Mouse (Mus musculus) midbrain, embryonic 15.5 days (tissue): Measurements from ENCODE around the gene Coq7. TPM values are rescaled to one million over a fixed set of nuclear protein-coding genes. Genes with fewer than 3 reads are reported as not detected.

Experiments used
- ATAC-seq: fragments of 200-750 bp; cut with Nextera tagmentation; replicated peaks from 2 replicates; pipeline ENCODE4 v1.8.0; 2017; ENCODE audit warnings: moderate TSS enrichment
- H3K27ac ChIP-seq: fragments of 300-500 bp; sonication (generic); 2 replicates; pipeline ENCODE4 v1.5.1; 2015; ENCODE audit warnings: mild to moderate bottlenecking, inconsistent platforms
- H3K27me3 ChIP-seq: fragments of 300-500 bp; sonication (generic); replicated peaks from 2 replicates; pipeline ENCODE4 v1.6.1; 2015; ENCODE audit warnings: inconsistent platforms
- H3K36me3 ChIP-seq: fragments of 300-500 bp; sonication (generic); replicated peaks from 2 replicates; pipeline ENCODE4 v1.6.1; 2015; ENCODE audit warnings: inconsistent platforms
- H3K4me1 ChIP-seq: fragments of 300-500 bp; sonication (generic); 2 replicates; pipeline ENCODE4 v1.6.1; 2015; ENCODE audit warnings: inconsistent platforms
- H3K4me2 ChIP-seq: fragments of 300-500 bp; sonication (generic); 2 replicates; pipeline ENCODE4 v1.6.1; 2015; ENCODE audit warnings: inconsistent platforms, mild to moderate bottlenecking, moderate library complexity
- H3K4me3 ChIP-seq: fragments of 300-500 bp; sonication (generic); 2 replicates; pipeline ENCODE4 v1.5.1; 2015; ENCODE audit warnings: mild to moderate bottlenecking, inconsistent platforms
- H3K9ac ChIP-seq: fragments of 300-500 bp; sonication (generic); 2 replicates; pipeline ENCODE4 v1.6.1; 2015; ENCODE audit warnings: mild to moderate bottlenecking, inconsistent platforms
- H3K9me3 ChIP-seq: fragments of 300-500 bp; sonication (generic); 2 replicates; pipeline ENCODE4 v1.6.1; 2016; ENCODE audit warnings: inconsistent platforms
- WGBS: fragments of 180-500 bp; shearing (Covaris S2); methylation state at CpG from one replicate; pipeline ENCODE4 v1.1.7; 2015; ENCODE audit warnings: mixed read lengths; 5-methylcytosine and 5-hydroxymethylcytosine counted together
- polyA plus RNA-seq: library from polyadenylated mRNA; unstranded; fragments of >200 nt; fragmentation: Nextera tagmentation; extraction: Ambion mirVana; gene quantifications from 2 replicates; pipeline ENCODE4 v1.2.1, GENCODE M21; 2015

Gene Coq7
- polyA plus RNA-seq: 85.8 and 88.2 TPM in 2 replicates

DNA sequence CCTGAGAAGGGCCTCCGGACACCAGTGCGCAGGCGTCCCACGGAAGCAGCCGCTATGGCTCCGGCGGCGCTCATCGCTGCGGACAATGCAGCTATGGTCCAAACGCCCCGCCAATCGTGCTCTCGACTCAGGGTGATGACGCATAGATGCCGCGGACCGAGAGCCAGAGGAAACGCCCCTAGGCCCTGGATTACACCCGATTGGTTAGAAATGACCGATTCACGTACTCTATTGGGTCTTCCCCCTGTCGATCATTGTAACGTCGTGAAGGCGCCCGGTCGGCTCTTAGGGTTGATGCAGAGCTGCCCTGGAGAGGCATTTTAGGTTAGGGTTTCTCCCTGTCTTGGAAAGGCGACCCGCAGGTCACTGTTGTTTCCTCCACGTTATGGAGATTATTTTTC, at the start of gene Coq7:
Gene Coq7, minus strand, starts transcription at position 179 of the 401 bp plus-strand sequence.
- Histone ChIP-seq H3K9me3 (no peaks in the 10 kb centered on the region), H3K9ac (peak within 1 kb of the TSS; percentile 68), H3K27ac (peak within 1 kb of the TSS; percentile 98), H3K36me3 (no peaks in the 10 kb centered on the region), H3K4me2 (peak within 1 kb of the TSS; percentile 66), H3K27me3 (no peaks in the 10 kb centered on the region), H3K4me3 (peak within 1 kb of the TSS; percentile 58), H3K4me1 (peaks cover 12% of the 10 kb centered on the region)
- WGBS: under 1% methylated on average over 31 of the region's 31 CpGs
- peak; percentile 100 for ATAC-seq

DNA sequence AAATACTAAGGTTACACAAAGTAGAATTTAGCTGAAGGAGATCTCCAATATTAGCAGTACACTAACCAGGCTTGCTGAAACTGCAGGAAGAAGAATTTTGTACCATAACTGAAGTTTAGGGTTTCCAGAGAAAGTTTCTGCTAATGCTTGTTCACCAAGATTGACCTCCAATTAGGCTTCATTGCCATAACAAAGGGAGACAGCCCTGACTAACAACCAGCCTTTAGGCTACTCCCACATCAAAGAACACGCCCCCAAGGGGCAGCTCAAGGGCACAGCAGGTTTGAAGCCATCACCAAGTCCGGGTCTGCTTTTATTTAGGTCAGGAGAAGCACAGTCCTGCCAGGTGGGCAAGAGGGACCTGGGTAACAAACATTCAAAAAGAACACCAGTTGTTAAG, 46.8 kb upstream of the Coq7 start:
- ATAC-seq: no peak
- Histone ChIP-seq H3K9me3 (no peaks in the 10 kb centered on the region), H3K4me2 (no peak overlapping the region), H3K27me3 (no peaks in the 10 kb centered on the region), H3K9ac (no peak overlapping the region), H3K4me3 (no peak overlapping the region), H3K36me3 (no peaks in the 10 kb centered on the region), H3K4me1 (peaks cover 8% of the 10 kb centered on the region), H3K27ac (no peak overlapping the region)
- WGBS: 72% methylated on average over 2 of the region's 2 CpGs

- Histone ChIP-seq H3K4me2 (no peak overlapping the region), H3K27ac (no peak overlapping the region), H3K36me3 (no peaks in the 10 kb centered on the region), H3K4me3 (no peak overlapping the region), H3K9me3 (no peaks in the 10 kb centered on the region), H3K4me1 (no peaks in the 10 kb centered on the region), H3K9ac (no peak overlapping the region), H3K27me3 (no peaks in the 10 kb centered on the region)
- 73% methylated on average over 3 of the region's 3 CpGs for WGBS
- ATAC-seq: no peak
Measured at GRCm38 (mm10) chr7:118578269-118578668, 45.1 kb upstream of the Coq7 start.

DNA sequence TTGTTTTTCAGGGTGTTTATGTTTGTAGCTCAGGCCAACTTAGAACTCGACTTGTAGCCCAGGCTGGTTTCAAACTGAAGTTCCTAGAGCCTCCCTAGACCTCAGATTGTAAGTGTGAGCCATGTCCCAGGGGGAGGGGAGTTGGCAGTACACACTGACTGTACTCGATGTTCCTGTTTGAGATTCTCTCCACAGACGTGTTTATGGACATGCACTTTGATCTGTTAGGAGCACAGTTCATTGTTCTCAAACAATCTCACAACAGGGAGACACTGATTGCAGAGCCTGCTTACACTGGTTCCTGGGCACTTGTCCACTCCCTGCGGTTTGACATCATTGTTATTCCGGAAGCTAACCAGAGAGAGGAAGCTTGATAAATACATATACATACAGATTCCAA, 38.9 kb upstream of the Coq7 start:
- H3K36me3 ChIP-seq: no peaks in the 10 kb centered on the region
- no peak overlapping the region for H3K4me2 ChIP-seq
- no peaks in the 10 kb centered on the region for H3K27me3 ChIP-seq
- no peaks in the 10 kb centered on the region; the same call in 1 of the 2 replicates for H3K4me1 ChIP-seq
- no peak overlapping the region for H3K9ac ChIP-seq
- H3K4me3 ChIP-seq: no peak overlapping the region
- H3K27ac ChIP-seq: no peak overlapping the region
- no peaks in the 10 kb centered on the region for H3K9me3 ChIP-seq
- WGBS: 52% methylated on average over 5 of the region's 5 CpGs
- ATAC-seq: no peak

DNA sequence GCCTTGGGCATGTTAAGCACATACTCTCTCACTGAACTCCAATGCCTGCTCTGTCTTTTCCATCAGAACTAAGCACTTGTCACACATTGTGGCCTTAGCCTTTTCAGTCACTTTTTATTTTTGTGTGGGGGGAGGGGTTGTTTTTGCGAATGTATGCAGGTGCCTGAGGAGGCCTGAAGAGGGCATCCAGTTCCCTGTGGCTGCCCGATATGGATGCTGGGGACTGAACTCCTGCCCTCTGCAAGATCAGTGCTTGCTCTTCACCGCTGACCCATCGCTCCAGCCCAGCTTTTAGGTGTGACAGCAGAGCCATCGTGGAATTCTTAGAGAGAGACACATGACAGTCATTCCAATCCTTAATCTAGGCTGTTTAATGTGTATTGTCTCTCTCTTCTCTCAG, 38.2 kb upstream of the Coq7 start:
- Histone ChIP-seq H3K4me1 (no peaks in the 10 kb centered on the region; the same call in 1 of the 2 replicates), H3K27me3 (no peaks in the 10 kb centered on the region), H3K36me3 (no peaks in the 10 kb centered on the region), H3K4me2 (no peak overlapping the region), H3K27ac (no peak overlapping the region), H3K9me3 (no peaks in the 10 kb centered on the region), H3K9ac (no peak overlapping the region), H3K4me3 (no peak overlapping the region)
- no peak for ATAC-seq
- 49% methylated on average over 5 of the region's 5 CpGs for WGBS

DNA sequence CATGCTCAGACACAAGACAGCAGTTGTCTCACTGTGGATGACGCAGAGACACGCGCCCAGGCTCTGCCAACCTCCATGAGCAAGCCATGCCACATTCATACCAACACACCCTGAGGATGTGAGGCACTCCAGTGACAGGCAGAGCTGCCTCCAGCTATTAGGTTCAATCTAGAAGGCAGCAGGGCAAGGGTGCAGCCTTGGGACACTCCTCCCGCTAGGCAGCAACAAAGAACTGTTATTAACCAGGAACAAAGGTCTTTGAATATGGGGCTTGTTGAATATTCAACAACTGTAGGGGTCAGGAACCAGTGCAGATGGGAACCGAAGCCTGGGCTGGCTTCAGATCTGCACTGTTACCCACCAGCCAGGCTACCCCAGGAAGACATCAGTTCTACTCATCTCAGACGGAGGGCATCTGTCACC, 36.0 kb upstream of the Coq7 start:
- Histone ChIP-seq H3K9me3 (no peaks in the 10 kb centered on the region), H3K9ac (no peak overlapping the region), H3K4me3 (no peak overlapping the region), H3K27ac (no peak overlapping the region), H3K36me3 (no peaks in the 10 kb centered on the region), H3K4me1 (no peaks in the 10 kb centered on the region; the same call in 1 of the 2 replicates), H3K27me3 (no peaks in the 10 kb centered on the region), H3K4me2 (no peak overlapping the region)
- 52% methylated on average over 6 of the region's 6 CpGs for WGBS
- no peak for ATAC-seq

DNA sequence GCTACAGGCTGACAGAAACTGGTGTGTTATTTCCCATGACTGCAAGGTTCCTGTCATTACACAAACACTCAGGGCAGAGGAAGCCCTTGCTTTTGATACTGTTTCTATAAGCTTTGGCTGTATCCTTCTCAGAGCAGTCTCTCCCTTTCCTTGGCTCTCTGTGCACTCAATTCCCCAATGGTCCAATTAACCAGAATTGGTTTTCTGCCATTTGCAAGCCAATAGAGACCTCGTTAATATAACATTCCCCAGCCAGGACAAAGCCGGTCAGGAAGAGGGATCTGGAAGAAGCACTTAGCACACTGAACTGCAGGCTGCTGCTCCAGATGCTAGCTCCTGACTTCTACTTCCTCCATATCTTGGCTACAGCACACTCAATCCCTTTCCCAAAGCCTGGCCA, 21.1 kb upstream of the Coq7 start:
- Histone ChIP-seq H3K36me3 (peaks cover 20% of the 10 kb centered on the region), H3K4me1 (no peaks in the 10 kb centered on the region), H3K27ac (no peak overlapping the region), H3K27me3 (no peaks in the 10 kb centered on the region), H3K9ac (no peak overlapping the region), H3K4me3 (no peak overlapping the region), H3K9me3 (0 out of 2 replicates have a peak, but pooled peaks cover 5% of the 10 kb centered on the region), H3K4me2 (no peak overlapping the region)
- no peak for ATAC-seq
- WGBS: 55% methylated on average over 2 of the region's 2 CpGs

GRCm38 (mm10) chr7:118553881-118554280, 20.7 kb upstream of the Coq7 start:
- H3K4me1 ChIP-seq: no peaks in the 10 kb centered on the region
- no peak overlapping the region for H3K27ac ChIP-seq
- no peak overlapping the region for H3K4me2 ChIP-seq
- WGBS: 65% methylated on average over 4 of the region's 4 CpGs
- H3K36me3 ChIP-seq: peaks cover 20% of the 10 kb centered on the region
- 0 out of 2 replicates have a peak, but pooled peaks cover 5% of the 10 kb centered on the region for H3K9me3 ChIP-seq
- H3K4me3 ChIP-seq: no peak overlapping the region
- H3K9ac ChIP-seq: no peak overlapping the region
- no peak for ATAC-seq
- no peaks in the 10 kb centered on the region for H3K27me3 ChIP-seq

- Histone ChIP-seq H3K9ac (no peak overlapping the region), H3K27ac (no peak overlapping the region), H3K4me3 (no peak overlapping the region), H3K4me1 (no peaks in the 10 kb centered on the region), H3K9me3 (0 out of 2 replicates have a peak, but pooled peaks cover 4% of the 10 kb centered on the region), H3K4me2 (no peak overlapping the region), H3K36me3 (peaks cover 12% of the 10 kb centered on the region), H3K27me3 (no peaks in the 10 kb centered on the region)
- no peak for ATAC-seq
- WGBS: 83% methylated on average over 10 of the region's 10 CpGs
Measured at GRCm38 (mm10) chr7:118547451-118547850, 14.3 kb upstream of the Coq7 start.

- Histone ChIP-seq H3K36me3 (0 out of 2 replicates have a peak, but pooled peaks cover 5% of the 10 kb centered on the region), H3K27ac (no peak overlapping the region), H3K9ac (no peak overlapping the region), H3K27me3 (no peaks in the 10 kb centered on the region), H3K4me3 (no peak overlapping the region), H3K4me2 (no peak overlapping the region), H3K4me1 (no peaks in the 10 kb centered on the region), H3K9me3 (no peaks in the 10 kb centered on the region)
- WGBS: 94% methylated on average over 4 of the region's 4 CpGs
- no peak for ATAC-seq
Measured at GRCm38 (mm10) chr7:118544128-118544527, 11.0 kb upstream of the Coq7 start.

DNA sequence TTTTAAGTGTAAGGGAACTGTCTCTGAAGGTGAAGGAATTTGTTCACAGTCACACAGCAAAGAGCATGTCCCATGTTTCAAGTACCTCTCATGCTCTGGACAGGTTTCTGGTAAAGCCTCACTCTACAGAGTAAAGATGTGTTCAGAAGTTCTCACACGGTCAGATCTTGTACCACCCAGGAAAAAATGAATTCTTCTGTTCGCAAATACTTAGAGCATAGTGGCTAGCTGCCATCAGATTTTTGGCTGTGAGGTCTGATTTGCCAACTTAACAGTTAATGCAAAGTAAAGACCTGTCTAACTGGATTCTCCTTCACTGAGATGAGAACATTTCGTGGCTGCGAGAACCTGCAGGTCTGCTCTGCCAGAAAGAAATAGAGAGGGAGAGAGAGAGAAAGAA, 1.9 kb upstream of the Coq7 start:
- no peak for ATAC-seq
- H3K27ac ChIP-seq: no peak overlapping the region
- H3K9me3 ChIP-seq: no peaks in the 10 kb centered on the region
- H3K4me2 ChIP-seq: no peak overlapping the region
- WGBS: 92% methylated on average over 4 of the region's 4 CpGs
- H3K4me1 ChIP-seq: peaks cover 12% of the 10 kb centered on the region
- H3K36me3 ChIP-seq: 0 out of 2 replicates have a peak, but pooled peaks cover under 1% of the 10 kb centered on the region
- H3K27me3 ChIP-seq: no peaks in the 10 kb centered on the region
- no peak overlapping the region for H3K4me3 ChIP-seq
- no peak overlapping the region for H3K9ac ChIP-seq

DNA sequence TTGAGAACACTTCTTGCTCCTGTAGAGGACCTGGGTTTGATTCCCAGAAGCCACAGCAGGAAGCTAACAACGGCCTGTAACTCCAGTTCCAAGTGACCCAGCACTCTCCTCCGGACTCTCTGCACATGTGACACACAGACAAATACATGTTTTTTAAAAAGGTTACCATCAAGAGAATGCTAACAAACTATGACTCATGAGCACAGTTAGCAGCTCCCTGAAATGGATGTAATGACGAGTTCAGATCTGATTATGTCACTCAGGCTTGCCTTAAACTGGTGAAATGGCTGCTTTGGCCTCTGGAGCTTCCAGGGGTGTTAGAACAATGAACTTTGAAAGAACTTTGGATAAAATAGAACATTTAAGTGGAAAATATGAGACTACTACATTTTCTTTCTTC, 1.2 kb upstream of the Coq7 start:
- H3K27me3 ChIP-seq: no peaks in the 10 kb centered on the region
- H3K9ac ChIP-seq: no peak overlapping the region
- no peak overlapping the region for H3K4me2 ChIP-seq
- ATAC-seq: no peak
- peaks cover 12% of the 10 kb centered on the region for H3K4me1 ChIP-seq
- no peaks in the 10 kb centered on the region for H3K9me3 ChIP-seq
- H3K4me3 ChIP-seq: no peak overlapping the region
- no peak overlapping the region for H3K27ac ChIP-seq
- H3K36me3 ChIP-seq: no peaks in the 10 kb centered on the region
- WGBS: 85% methylated on average over 3 of the region's 3 CpGs

- under 1% methylated on average over 36 of the region's 36 CpGs for WGBS
- peak; percentile 97 for ATAC-seq
- peaks cover 12% of the 10 kb centered on the region for H3K4me1 ChIP-seq
Measured at GRCm38 (mm10) chr7:118532519-118533177, 508 bp downstream of the Coq7 start.

More at GRCm38 (mm10) chr7:118532519-118533177, 508 bp downstream of the Coq7 start:
- no peaks in the 10 kb centered on the region for H3K27me3 ChIP-seq
- H3K9me3 ChIP-seq: no peaks in the 10 kb centered on the region
- peak overlapping the region; percentile 58 for H3K4me3 ChIP-seq
- peak overlapping the region; percentile 63 for H3K4me2 ChIP-seq
- peak overlapping the region; percentile 68 for H3K9ac ChIP-seq
- peak overlapping the region; percentile 98 for H3K27ac ChIP-seq
- no peaks in the 10 kb centered on the region for H3K36me3 ChIP-seq
